Mouse (Mus musculus) C2C12 (cell line): Measurements from ENCODE around the gene Nme7.

Source experiments
- CTCF ChIP-seq: IDR thresholded peaks from one replicate; pipeline ENCODE4 v1.5.1; 2011; ENCODE audit not compliant: control insufficient read depth, insufficient read depth, insufficient read length
- MAX ChIP-seq: IDR thresholded peaks from one replicate; pipeline ENCODE4 v1.6.1; 2011; ENCODE audit warnings: mild to moderate bottlenecking, control low read depth
- USF1 ChIP-seq: IDR thresholded peaks from one replicate; pipeline ENCODE4 v1.6.1; 2011; ENCODE audit warnings: low read depth, mild to moderate bottlenecking, control low read depth, moderate library complexity

DNA sequence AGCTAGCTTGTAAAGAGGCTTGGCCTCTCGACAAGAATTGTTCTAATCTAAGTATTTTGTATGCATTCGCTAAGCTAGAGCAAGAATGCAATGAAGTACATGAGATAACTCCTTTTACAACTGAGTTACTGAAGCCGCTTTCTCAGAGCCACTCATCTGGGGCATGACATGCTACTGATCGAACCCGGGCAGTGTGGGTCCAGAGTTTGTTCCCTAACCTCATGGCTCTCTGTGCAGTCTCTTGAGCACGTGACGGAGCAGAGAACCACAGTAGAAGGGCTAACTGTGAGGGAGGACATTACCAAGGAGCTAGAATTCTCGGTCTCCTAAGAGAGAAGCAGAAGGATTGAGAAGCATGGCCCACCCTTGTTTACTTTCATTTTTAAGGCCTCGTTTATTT lies 109.0 kb downstream of the Nme7 start:
- TF ChIP-seq USF1 = no peak
- no peak for TF ChIP-seq CTCF
- no peak for TF ChIP-seq MAX
